Mouse (Mus musculus): ENCODE measurements around the gene Igfals.

- TF ChIP-seq CTCF (IDR thresholded peaks at IDR 0.05; ENCODE audit: low read depth, low read length): no peak
- no peak for TF ChIP-seq POLR2A (IDR thresholded peaks at IDR 0.05; ENCODE audit: insufficient read depth, low read length)
- no peak for TF ChIP-seq EP300 (IDR thresholded peaks at IDR 0.05; ENCODE audit: insufficient read depth, low read depth, low read length)
Measured at GRCm38 (mm10) chr17:24855838-24856464, 9.8 kb upstream of the Igfals start.
